Mouse (Mus musculus) heart, postnatal 0 days (tissue): Measurements from ENCODE around the gene Gm45716.

Experiments
- CTCF ChIP-seq: IDR thresholded peaks from 2 replicates; pipeline ENCODE4 v1.5.1; 2016; ENCODE audit warnings: antibody characterized with exemption, control low read depth, low read depth
- EP300 ChIP-seq: IDR thresholded peaks from 2 replicates; pipeline ENCODE4 v1.6.1; 2016; ENCODE audit warnings: antibody characterized with exemption, low read depth

DNA sequence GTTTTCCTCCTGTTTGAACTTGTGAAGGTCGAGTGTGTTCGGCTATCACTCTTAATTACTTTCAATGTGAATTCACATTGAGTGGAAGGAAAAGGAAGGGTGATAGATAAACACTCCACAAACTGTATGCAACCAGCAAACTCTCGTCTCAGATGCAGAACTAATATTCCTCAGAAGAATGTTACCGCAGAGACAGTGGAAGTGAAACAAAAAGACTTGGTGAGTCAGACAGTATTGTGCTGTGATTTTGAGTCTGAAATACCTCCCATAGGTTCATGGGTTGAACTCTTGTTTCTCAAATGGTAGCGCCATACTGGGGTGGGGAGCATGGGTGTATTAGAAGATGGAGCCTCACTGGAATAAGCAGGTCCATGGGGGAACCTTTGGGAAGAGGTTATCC lies 47.7 kb downstream of the Gm45716 start:
- TF ChIP-seq EP300 (no peak), CTCF (no peak)
